Mouse (Mus musculus) cerebellum, adult 2 months (tissue): ENCODE data around the gene Rxfp2. TPM values are rescaled to one million over a fixed set of nuclear protein-coding genes. Genes with fewer than 3 reads are reported as not detected.

Experiments
- DNase-seq, 2 experiments: peaks; one replicate each; pipeline ENCODE4 v3.0.0; 2021
- H3K27ac ChIP-seq: fragments of 200-500 bp; 2 replicates; pipeline ENCODE4 v1.5.1; 2012; ENCODE audit warnings: low read length, control low read depth, inconsistent platforms; ENCODE audit not compliant: insufficient read depth
- H3K27me3 ChIP-seq: fragments of 200-500 bp; 2 replicates; pipeline ENCODE4 v1.6.1; 2012; ENCODE audit warnings: inconsistent platforms, mild to moderate bottlenecking, low read length, moderate library complexity; ENCODE audit not compliant: control insufficient read depth, insufficient read depth
- H3K4me1 ChIP-seq: fragments of 200-500 bp; 2 replicates; pipeline ENCODE4 v1.6.1; 2011; ENCODE audit warnings: low read length; ENCODE audit not compliant: control insufficient read depth, insufficient read depth
- H3K4me3 ChIP-seq: fragments of 200-500 bp; replicated peaks from 2 replicates; pipeline ENCODE3; 2011; ENCODE audit warnings: mild to moderate bottlenecking, low read depth, low read length, control low read depth; ENCODE audit not compliant: insufficient read depth
- CTCF ChIP-seq: fragments of 200-500 bp; IDR thresholded peaks from 2 replicates; pipeline ENCODE4 v1.5.1; 2011; ENCODE audit warnings: low read depth, mild to moderate bottlenecking, control low read depth, low read length, moderate library complexity, borderline replicate concordance; ENCODE audit not compliant: insufficient read depth
- POLR2A ChIP-seq: fragments of 200-500 bp; IDR thresholded peaks from 2 replicates; pipeline ENCODE4 v1.6.1; 2011; ENCODE audit warnings: low read length, control low read depth, borderline replicate concordance; ENCODE audit not compliant: insufficient read depth
- WGBS: fragments of 180-500 bp; shearing (Covaris S2); methylation state at CpG from one replicate; pipeline ENCODE4 v1.1.7; 2018; 5-methylcytosine and 5-hydroxymethylcytosine counted together
- polyA plus RNA-seq: library from polyadenylated mRNA; depleted of rRNA; stranded (reverse); fragments of >200 nt; gene quantifications from 2 replicates; pipeline ENCODE4 v1.2.3, GENCODE M21; 2012

The Rxfp2 gene
- polyA plus RNA-seq, 1 experiment: 0.23 TPM

DNA sequence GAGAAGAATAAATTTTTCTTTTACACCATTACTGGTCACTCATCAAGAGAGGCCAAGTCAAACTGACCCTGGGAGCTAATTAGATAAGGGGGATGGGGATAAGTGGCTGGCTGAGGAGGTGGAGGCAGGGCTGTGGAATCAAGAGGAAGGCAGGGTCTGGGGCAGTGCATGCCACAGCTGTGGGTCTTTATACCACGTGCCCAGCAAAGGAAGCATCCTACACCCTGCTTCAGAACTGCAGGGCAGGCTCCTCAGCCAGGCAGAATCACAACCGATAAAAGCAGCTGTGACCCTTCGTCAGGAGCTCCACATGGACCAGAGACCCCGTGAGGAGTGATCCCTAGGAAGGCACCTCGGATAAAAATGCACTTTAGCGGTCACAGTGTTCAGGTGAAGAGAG, 13.1 kb upstream of the Rxfp2 start:
- Histone ChIP-seq H3K27me3 (no peaks in the 10 kb centered on the region), H3K4me1 (no peaks in the 10 kb centered on the region), H3K27ac (no peak overlapping the region), H3K4me3 (no peak overlapping the region)
- TF ChIP-seq CTCF: no peak
- TF ChIP-seq POLR2A: no peak
- no peak for DNase-seq
- WGBS: 68% methylated on average over 6 of the region's 6 CpGs

DNA sequence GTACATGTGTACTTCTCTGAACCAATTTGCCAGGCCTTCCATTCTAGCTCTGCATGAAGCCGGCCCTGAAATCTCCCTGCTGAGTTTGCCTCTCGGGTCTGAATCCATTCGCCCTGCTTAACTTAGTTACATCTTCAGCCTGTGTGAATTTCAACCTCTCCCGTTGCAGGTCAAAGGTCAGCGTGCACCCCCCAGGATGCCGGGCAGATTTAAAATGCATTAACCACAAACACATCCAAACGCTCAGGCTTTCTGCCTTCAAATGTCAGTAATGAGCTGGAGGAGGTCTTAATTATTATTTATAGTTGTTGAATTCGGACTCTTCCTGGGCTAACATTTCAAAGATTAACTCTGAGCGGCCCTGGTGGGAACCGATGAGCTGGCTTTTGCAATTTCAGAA, 1.6 kb upstream of the Rxfp2 start:
- Histone ChIP-seq H3K27me3 (no peaks in the 10 kb centered on the region), H3K4me1 (no peaks in the 10 kb centered on the region), H3K4me3 (no peak overlapping the region), H3K27ac (no peak overlapping the region)
- TF ChIP-seq POLR2A: no peak
- 29% methylated on average over 10 of the region's 10 CpGs for WGBS
- DNase-seq: no peak

DNA sequence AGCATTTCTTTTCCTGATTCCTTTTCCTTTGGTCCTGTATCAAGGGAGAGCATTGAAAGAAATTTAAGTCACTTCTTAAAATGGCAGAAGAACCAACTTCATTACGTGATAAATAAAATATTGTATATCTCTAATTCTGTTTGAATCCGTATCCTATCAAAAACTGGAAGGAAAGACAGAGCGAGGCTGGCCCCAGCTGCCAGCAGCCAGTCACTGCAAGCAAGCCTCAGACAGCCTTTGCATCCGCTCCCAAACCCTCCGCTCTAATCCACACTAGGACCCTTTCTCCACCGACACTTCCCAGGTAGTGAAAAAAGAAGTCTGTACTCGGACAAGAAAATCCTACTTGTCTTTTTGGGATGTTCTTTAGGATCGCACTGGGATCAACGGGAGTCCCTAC, 803 bp upstream of the Rxfp2 start:
- WGBS: 66% methylated on average over 9 of the region's 9 CpGs
- no peak for DNase-seq

DNA sequence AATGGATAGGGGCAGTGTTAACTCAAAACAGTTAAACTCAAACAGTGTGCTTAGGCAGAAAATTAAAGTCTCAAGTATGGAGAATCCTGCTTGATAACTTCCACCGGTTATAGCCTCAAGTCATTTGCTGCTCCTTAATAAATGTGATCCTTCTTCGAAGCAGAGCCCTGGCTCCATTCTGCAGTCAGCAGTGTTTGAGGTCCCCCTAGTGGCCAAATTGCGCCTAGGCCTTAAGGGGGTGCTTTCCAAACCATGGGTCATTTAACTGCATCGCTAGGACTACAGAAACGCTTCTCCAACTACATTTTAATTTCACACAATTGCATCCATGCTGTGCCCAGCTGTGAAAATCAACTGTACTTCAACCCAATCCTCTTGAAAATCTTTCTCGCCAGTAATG, 2.4 kb downstream of the Rxfp2 start:
- H3K4me1 ChIP-seq: no peaks in the 10 kb centered on the region
- no peak overlapping the region for H3K4me3 ChIP-seq
- 5% methylated on average over 6 of the region's 6 CpGs for WGBS
- no peak overlapping the region for H3K27ac ChIP-seq
- no peak for TF ChIP-seq POLR2A
- peak; percentile 88 for TF ChIP-seq CTCF
- peak; percentile 45 to 60 for DNase-seq
- no peaks in the 10 kb centered on the region for H3K27me3 ChIP-seq

More for the DNA sequence above, 803 bp upstream of the Rxfp2 start:
- Histone ChIP-seq H3K27ac (no peak overlapping the region), H3K27me3 (no peaks in the 10 kb centered on the region), H3K4me1 (no peaks in the 10 kb centered on the region), H3K4me3 (no peak overlapping the region)
- TF ChIP-seq CTCF (no peak), POLR2A (no peak)

DNA sequence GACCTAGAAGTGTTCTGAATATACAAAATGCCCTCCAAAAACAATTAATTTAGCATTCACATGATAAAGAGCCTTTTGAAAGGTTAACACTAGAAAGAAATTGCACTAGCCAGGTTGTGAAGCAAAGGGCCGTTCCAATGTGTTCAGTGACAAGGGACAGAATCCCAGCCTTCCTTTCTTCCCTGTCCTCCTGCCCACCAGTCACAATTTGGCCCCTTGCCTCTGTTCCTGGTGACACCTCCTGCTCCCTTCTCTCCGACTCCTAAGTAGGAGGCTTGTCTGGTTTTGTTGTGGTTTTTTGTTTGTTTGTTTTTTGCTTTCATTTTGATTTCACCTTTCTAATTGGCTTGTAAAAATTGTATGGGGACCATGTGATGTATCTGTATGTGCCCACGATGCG, 3.3 kb downstream of the Rxfp2 start:
- WGBS: 45% methylated on average over 4 of the region's 4 CpGs
- TF ChIP-seq CTCF: no peak
- no peak for TF ChIP-seq POLR2A
- no peaks in the 10 kb centered on the region for H3K4me1 ChIP-seq
- DNase-seq: no peak
- H3K4me3 ChIP-seq: no peak overlapping the region
- no peak overlapping the region for H3K27ac ChIP-seq
- no peaks in the 10 kb centered on the region for H3K27me3 ChIP-seq

DNA sequence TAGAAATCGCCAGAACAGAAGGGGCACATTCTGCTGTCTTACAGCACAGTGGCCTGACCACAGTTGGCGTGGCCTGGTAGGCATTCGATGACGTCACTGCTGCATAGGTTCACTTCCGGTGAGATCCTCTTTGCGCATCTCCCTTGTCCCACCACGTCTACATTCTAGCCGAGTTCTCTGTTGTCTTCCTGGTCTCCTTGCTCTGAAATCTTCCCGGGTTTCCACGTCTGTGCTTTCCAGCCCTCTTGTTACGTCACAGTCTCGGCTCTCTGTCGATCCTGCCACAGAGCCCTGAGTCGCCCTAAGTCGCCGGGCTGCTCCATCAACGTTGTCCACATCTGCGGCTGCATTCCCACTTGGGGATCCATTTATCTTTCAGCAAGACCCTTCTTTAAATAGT, 4.1 kb downstream of the Rxfp2 start:
- no peaks in the 10 kb centered on the region for H3K27me3 ChIP-seq
- DNase-seq: no peak
- H3K27ac ChIP-seq: no peak overlapping the region
- 87% methylated on average over 18 of the region's 18 CpGs for WGBS
- H3K4me3 ChIP-seq: no peak overlapping the region
- H3K4me1 ChIP-seq: no peaks in the 10 kb centered on the region
- no peak for TF ChIP-seq CTCF
- no peak for TF ChIP-seq POLR2A

DNA sequence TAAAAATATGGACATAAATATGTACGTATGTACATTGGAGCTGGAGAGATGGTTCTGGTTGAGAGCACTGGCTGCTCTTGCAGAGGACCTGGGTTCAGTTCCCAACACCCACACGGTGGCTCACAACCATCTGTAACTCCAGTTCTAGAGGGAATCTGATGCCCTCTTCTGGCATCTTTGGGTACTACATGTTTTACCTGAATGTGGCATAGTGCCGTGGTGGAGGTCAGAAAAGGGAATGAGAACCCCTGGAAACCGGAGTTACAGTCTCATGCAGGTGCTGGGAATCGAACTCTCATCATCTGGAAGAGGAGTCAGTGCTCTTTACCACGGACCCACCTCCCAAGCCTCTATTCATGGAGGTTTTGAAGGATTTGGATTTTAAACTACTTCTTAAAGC, 5.0 kb downstream of the Rxfp2 start:
- no peak for DNase-seq
- WGBS: 92% methylated on average over 6 of the region's 6 CpGs
- no peak overlapping the region for H3K4me3 ChIP-seq

DNA sequence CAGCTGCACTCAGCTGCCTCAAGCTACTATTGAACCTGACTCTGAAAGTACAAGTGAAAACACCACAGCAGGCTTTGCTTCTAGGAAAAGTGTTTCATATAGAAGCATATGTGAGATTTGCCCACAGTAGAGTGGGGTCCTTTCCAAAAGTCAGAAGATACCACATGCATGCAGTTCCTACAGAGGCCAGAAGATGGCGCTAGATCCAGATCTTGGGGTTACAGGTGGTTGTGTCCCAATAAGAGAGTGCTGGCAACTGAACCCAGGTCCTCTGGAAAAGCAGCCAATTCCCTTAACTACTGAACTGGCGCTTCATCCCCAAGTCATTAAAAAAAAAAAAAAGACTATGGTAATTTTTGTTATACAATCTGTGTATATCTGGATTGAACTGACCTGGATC, 5.7 kb downstream of the Rxfp2 start:
- TF ChIP-seq CTCF: no peak
- no peak for TF ChIP-seq POLR2A
- no peak overlapping the region for H3K27ac ChIP-seq
- no peaks in the 10 kb centered on the region for H3K4me1 ChIP-seq
- no peak for DNase-seq
- WGBS: 81% methylated on average over 2 of the region's 2 CpGs
- no peak overlapping the region for H3K4me3 ChIP-seq
- no peaks in the 10 kb centered on the region for H3K27me3 ChIP-seq

More for the DNA sequence above, 5.0 kb downstream of the Rxfp2 start:
- Histone ChIP-seq H3K4me1 (no peaks in the 10 kb centered on the region), H3K27me3 (no peaks in the 10 kb centered on the region), H3K27ac (no peak overlapping the region)
- TF ChIP-seq CTCF: no peak
- no peak for TF ChIP-seq POLR2A
